Mouse (Mus musculus) mature B cell (primary cell): ENCODE data around the gene Myrip.

ENCODE experiments used
- in situ Hi-C: fragments of 300-500 bp; cut with MboI; formaldehyde crosslinking; loops from 2 replicates; pipeline ENCODE4 v1.14.3; 2019

Myrip gene

GRCm38 (mm10) chr9:120455768-120456655 lies 154.7 kb downstream of the Myrip start:
- in situ Hi-C loops = no loop called here

GRCm38 (mm10) chr9:120470431-120470830 lies 169.1 kb downstream of the Myrip start:
- in situ Hi-C loops = no loop called here

- in situ Hi-C loops = no loop called here
Observed at GRCm38 (mm10) chr9:120481644-120482043, 180.3 kb downstream of the Myrip start.

- in situ Hi-C loops = no loop called here
Observed at GRCm38 (mm10) chr9:120482382-120482781, 181.1 kb downstream of the Myrip start.

- in situ Hi-C loops = no loop called here
Observed at GRCm38 (mm10) chr9:120483101-120483500, 181.8 kb downstream of the Myrip start.

GRCm38 (mm10) chr9:120487076-120487475 lies 185.8 kb downstream of the Myrip start:
- in situ Hi-C loops = loop anchor here (5.0 kb wide), 1 partner anchor 50 kb away; no protein-coding TSS in a partner anchor

GRCm38 (mm10) chr9:120491509-120491908 lies 190.2 kb downstream of the Myrip start:
- in situ Hi-C loops = no loop called here

- in situ Hi-C loops = no loop called here
Observed at GRCm38 (mm10) chr9:120492010-120492399, 190.7 kb downstream of the Myrip start, which contains the start of gene Eif1b. Gene Eif1b (plus strand): TSS chr9:120492232.

- in situ Hi-C loops = no loop called here
Observed at GRCm38 (mm10) chr9:120492400-120493351, 191.4 kb downstream of the Myrip start.

GRCm38 (mm10) chr9:120493781-120494180 lies 192.5 kb downstream of the Myrip start:
- in situ Hi-C loops = no loop called here

- in situ Hi-C loops = no loop called here
Observed at GRCm38 (mm10) chr9:120496691-120497090, 195.4 kb downstream of the Myrip start.

GRCm38 (mm10) chr9:120497983-120498382 lies 196.7 kb downstream of the Myrip start:
- in situ Hi-C loops = no loop called here

GRCm38 (mm10) chr9:120501191-120501902 lies 200.0 kb downstream of the Myrip start:
- in situ Hi-C loops = loop anchor here (10.0 kb wide), 1 partner anchor 83 kb away; no protein-coding TSS in a partner anchor

- in situ Hi-C loops = loop anchor here (10.0 kb wide), 1 partner anchor 83 kb away; no protein-coding TSS in a partner anchor
Observed at GRCm38 (mm10) chr9:120502013-120502412, 200.7 kb downstream of the Myrip start.

- in situ Hi-C loops = loop anchor here (10.0 kb wide), 1 partner anchor 80 kb away; no protein-coding TSS in a partner anchor
Observed at GRCm38 (mm10) chr9:120504423-120504822, 203.1 kb downstream of the Myrip start.

- in situ Hi-C loops = no loop called here
Observed at GRCm38 (mm10) chr9:120511781-120512180, 210.5 kb downstream of the Myrip start.

- in situ Hi-C loops = no loop called here
Observed at GRCm38 (mm10) chr9:120516720-120517119, 215.4 kb downstream of the Myrip start.

- in situ Hi-C loops = no loop called here
Observed at GRCm38 (mm10) chr9:120518946-120519345, 217.6 kb downstream of the Myrip start.

GRCm38 (mm10) chr9:120519469-120520125 lies 218.3 kb downstream of the Myrip start:
- in situ Hi-C loops = no loop called here

- in situ Hi-C loops = no loop called here
Observed at GRCm38 (mm10) chr9:120521161-120521560, 219.8 kb downstream of the Myrip start.
